Mouse (Mus musculus) thymus, adult 2 months (tissue): ENCODE data around the gene Gpcpd1. TPM values are rescaled to one million over a fixed set of nuclear protein-coding genes. Genes with fewer than 3 reads are reported as not detected.

Experiments
- DNase-seq: peaks from one replicate; pipeline ENCODE4 v3.0.0; 2021
- H3K27ac ChIP-seq: fragments of 200-500 bp; 2 replicates; pipeline ENCODE4 v1.5.1; 2012; ENCODE audit warnings: low read length, control low read depth; ENCODE audit not compliant: control insufficient read depth, insufficient read depth
- H3K27me3 ChIP-seq: fragments of 200-500 bp; 2 replicates; pipeline ENCODE4 v1.6.1; 2012; ENCODE audit warnings: mild to moderate bottlenecking, low read length, moderate library complexity, mixed read lengths; ENCODE audit not compliant: control insufficient read depth, insufficient read depth
- H3K36me3 ChIP-seq: fragments of 200-500 bp; 2 replicates; pipeline ENCODE4 v1.6.1; 2012; ENCODE audit warnings: mild to moderate bottlenecking, low read length, moderate library complexity; ENCODE audit not compliant: control insufficient read depth, insufficient read depth
- H3K4me1 ChIP-seq: fragments of 200-500 bp; replicated peaks from 2 replicates; pipeline ENCODE4 v1.6.1; 2012; ENCODE audit warnings: low read length; ENCODE audit not compliant: control insufficient read depth, insufficient read depth
- H3K4me3 ChIP-seq: fragments of 200-500 bp; 2 replicates; pipeline ENCODE4 v1.5.1; 2012; ENCODE audit warnings: mild to moderate bottlenecking, low read length, control low read depth, moderate library complexity; ENCODE audit not compliant: control insufficient read depth, insufficient read depth
- CTCF ChIP-seq: fragments of 200-500 bp; IDR thresholded peaks from 2 replicates; pipeline ENCODE4 v1.5.1; 2012; ENCODE audit warnings: mild to moderate bottlenecking, control low read depth, low read length, moderate library complexity, borderline replicate concordance; ENCODE audit not compliant: control insufficient read depth, poor library complexity, insufficient read depth; ENCODE audit errors: extremely low read depth
- POLR2A ChIP-seq: fragments of 200-500 bp; IDR thresholded peaks from 2 replicates; pipeline ENCODE4 v1.6.1; 2012; ENCODE audit warnings: mild to moderate bottlenecking, low read length, control low read depth, moderate library complexity; ENCODE audit not compliant: control insufficient read depth, poor library complexity, insufficient read depth; ENCODE audit errors: extremely low read depth
- WGBS: fragments of 180-500 bp; shearing (Covaris S2); methylation state at CpG from one replicate; pipeline ENCODE4 v1.1.7; 2018; 5-methylcytosine and 5-hydroxymethylcytosine counted together
- polyA plus RNA-seq: library from polyadenylated mRNA; depleted of rRNA; stranded (reverse); fragments of >200 nt; gene quantifications from 2 replicates; pipeline ENCODE4 v1.2.3, GENCODE M21; 2012

Gene Gpcpd1
- polyA plus RNA-seq, 1 experiment, result 13.9 TPM

DNA sequence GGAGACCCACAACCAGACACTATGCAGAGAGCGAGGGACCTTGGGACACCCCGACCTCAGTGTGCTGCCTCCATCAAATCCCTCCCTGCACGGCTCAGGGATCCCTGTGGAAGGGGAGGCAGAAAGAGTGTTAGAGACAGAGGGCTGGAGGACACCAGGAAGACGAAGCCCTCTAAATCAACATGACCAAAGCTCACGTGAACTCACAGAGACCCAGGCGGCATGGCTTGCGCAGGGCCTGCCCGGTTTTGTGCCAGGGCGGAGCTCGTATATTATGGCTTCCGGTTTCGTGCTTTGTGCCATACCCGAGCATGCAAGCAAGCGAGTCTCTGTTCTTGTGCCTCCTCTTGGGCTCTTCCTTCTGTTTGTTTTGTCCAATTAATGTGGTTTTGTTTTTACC is 72.5 kb downstream of the Gpcpd1 start:
- Histone ChIP-seq H3K4me1 (peaks cover 60% of the 10 kb centered on the region), H3K27me3 (no peaks in the 10 kb centered on the region), H3K36me3 (no peaks in the 10 kb centered on the region), H3K4me3 (no peak overlapping the region), H3K27ac (peak overlapping the region; percentile 99)
- TF ChIP-seq CTCF (no peak), POLR2A (no peak)
- 89% methylated on average over 14 of the region's 14 CpGs for WGBS
- DNase-seq, result no peak

DNA sequence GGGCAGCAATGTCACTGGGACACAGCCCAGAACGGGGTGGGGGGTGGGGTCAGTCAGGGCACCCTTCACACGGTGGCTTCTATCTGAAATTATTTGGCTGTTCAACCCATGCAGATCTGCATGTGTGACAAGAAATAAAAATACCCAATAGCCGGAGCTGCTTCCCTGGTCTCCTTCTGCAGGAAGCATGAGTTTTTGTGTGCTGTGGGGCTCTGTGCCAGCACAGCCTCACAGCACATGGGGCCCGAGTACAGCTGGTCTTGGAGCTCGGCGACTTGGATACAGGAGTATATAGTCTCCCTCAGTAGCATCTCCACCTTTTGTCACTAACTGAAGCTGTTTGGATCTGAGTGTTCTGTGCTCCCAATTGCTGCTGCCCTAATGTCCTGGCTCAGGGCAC is 73.2 kb downstream of the Gpcpd1 start:
- TF ChIP-seq POLR2A, result no peak
- no peak for TF ChIP-seq CTCF
- DNase-seq, result peak; percentile 38
- H3K4me3 ChIP-seq, result peak overlapping the region; percentile 15
- WGBS, result 9% methylated on average over 6 of the region's 6 CpGs
- H3K4me1 ChIP-seq, result peaks cover 59% of the 10 kb centered on the region
- no peaks in the 10 kb centered on the region for H3K36me3 ChIP-seq
- no peaks in the 10 kb centered on the region for H3K27me3 ChIP-seq
- peak overlapping the region; percentile 99 for H3K27ac ChIP-seq

DNA sequence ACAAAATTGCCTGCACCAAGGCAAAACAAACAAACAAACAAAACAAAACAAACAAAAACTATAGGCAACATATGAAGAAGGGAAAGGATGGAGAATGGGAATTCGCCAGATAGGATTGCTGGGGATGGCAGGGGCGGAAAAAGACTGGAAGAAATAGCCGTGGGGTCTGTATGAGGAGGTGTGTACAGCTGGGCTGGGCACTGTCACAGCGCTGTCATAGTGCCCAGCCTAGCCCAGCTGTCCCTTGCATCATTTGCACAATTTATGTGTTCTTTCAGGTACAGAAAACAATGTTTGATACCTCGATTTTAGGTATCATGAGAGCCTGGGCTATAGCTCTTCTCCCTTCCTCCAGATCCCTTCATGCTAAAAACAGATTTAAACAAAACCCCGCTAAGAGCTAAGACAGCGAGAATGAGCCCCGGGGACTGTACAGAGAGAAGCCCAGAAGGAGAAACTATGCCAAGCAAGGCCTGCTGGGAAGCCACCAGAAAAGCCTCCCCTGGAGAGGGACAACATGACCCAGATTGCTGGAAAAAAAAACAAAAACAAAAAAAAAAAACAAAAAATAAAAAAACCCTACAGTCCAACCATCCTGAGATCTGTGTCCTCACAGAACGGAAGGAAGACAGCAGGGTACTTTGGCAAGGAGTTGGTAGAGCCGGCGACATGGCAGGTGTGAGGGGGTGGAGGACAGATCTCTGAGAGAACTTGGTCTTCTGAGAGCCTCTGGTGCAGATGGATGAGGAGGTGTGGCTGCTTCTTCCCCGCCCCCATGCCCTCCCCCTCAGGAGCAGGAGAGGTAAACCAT is 74.0 kb downstream of the Gpcpd1 start:
- Histone ChIP-seq H3K4me1 (peaks cover 55% of the 10 kb centered on the region), H3K36me3 (no peaks in the 10 kb centered on the region), H3K4me3 (peak overlapping the region; percentile 15; the same call in 1 of the 2 replicates), H3K27me3 (no peaks in the 10 kb centered on the region), H3K27ac (peak overlapping the region; percentile 99)
- DNase-seq, result peak; percentile 76
- TF ChIP-seq CTCF (no peak), POLR2A (peak; percentile 81)
- 30% methylated on average over 12 of the region's 12 CpGs for WGBS

DNA sequence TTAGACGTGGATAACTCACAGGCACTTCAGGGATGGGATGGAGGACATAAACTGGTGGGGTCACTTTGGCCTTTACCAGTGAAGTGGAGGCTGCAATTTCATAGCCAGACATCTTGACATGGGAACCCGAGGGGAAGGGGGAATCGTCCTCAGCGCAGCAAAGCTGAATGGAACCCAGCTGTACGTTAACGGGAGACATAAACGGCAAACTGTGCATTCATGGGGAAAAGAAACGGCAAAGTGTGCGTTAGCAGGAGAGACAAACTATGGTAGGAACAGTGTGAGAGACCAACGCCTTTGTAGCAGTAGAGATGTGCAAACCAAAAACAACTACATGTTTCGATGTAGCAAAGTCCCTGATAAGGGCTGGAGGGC is 74.6 kb downstream of the Gpcpd1 start:
- no peaks in the 10 kb centered on the region for H3K27me3 ChIP-seq
- H3K36me3 ChIP-seq, result no peaks in the 10 kb centered on the region
- DNase-seq, result no peak
- H3K4me1 ChIP-seq, result peaks cover 54% of the 10 kb centered on the region
- peak overlapping the region; percentile 99 for H3K27ac ChIP-seq
- peak overlapping the region; percentile 51 for H3K4me3 ChIP-seq
- WGBS, result 30% methylated on average over 11 of the region's 11 CpGs
- no peak for TF ChIP-seq POLR2A
- TF ChIP-seq CTCF, result no peak

DNA sequence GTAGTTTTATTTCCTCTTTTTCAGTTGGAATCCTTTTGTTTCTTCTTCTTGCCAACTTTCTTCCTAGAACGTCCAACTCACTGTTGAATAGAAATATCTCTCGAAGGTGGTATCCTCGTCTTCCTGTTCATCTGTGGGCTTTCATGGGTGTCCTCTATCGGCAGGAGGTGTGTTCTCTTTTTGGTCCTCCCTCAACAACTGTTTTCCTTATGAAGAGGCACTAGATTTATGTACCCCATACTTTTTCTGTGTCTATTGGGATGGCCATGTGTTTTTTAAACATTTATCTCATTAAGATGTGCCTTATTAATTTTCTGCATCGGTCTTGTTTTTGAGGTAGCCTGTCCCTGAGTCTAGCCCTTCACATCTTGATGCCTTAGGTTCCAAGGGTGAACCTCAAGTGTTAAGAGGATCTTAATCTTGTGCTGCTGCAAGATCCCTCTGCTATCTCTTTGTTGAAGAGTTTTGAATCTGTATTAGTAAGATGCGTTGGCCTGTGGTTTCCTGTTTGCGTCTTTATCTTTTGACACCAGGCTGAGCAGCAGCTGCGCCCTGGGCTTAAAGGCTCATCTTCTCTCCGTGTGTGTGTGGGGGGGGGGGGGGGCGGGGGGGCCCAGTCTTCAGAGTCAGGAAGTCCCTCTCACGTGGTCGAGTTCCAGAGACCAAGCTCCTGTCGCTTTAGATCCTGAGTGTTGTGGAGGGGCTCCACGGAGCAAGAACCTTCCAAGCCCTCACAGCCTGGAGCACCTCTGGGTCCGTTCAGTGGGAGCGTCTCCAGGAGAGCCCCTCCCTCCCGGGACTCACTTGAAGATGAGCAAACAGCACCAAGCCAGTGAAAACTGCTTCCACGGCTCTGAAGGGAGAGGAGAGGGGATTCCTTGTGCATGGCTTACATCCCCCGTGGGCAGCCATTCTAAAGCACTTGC is 75.2 kb downstream of the Gpcpd1 start:
- Histone ChIP-seq H3K36me3 (no peaks in the 10 kb centered on the region), H3K4me1 (peaks cover 51% of the 10 kb centered on the region), H3K27me3 (no peaks in the 10 kb centered on the region), H3K27ac (peak overlapping the region; percentile 99), H3K4me3 (peak overlapping the region; percentile 51)
- no peak for TF ChIP-seq CTCF
- peak; percentile 81 for TF ChIP-seq POLR2A
- DNase-seq, result peak; percentile 63
- WGBS, result 1% methylated on average over 19 of the region's 19 CpGs
